Mouse (Mus musculus) erythroblast, embryonic 14.5 days (primary cell): ENCODE measurements around the gene Rap1gap2.

Experiments
- GATA1 ChIP-seq: IDR thresholded peaks from 2 replicates; pipeline ENCODE4 v1.6.1; 2012; ENCODE audit warnings: low read length, inconsistent platforms, mixed read lengths
- TAL1 ChIP-seq: IDR thresholded peaks from 3 replicates; pipeline ENCODE4 v1.6.1; 2012; ENCODE audit warnings: low read length, inconsistent platforms, mixed read lengths

- TF ChIP-seq GATA1 (no peak), TAL1 (no peak)
These were observed 59.1 kb downstream of the Rap1gap2 start for GRCm38 (mm10) chr11:74551568-74551967.
